Mouse (Mus musculus) heart, adult 11 months (tissue): ENCODE measurements around the gene Gm28635.
A peak's percentile ranks its signal among the peaks of the same experiment; 100 is the strongest.

Experiments used
- DNase-seq: peaks from one replicate; pipeline ENCODE4 v3.0.0; 2022

Gene Gm28635

GRCm38 (mm10) chr2:84677968-84678880 is at the start of gene Gm28635, which contains the start of gene Med19:
TSS of gene Gm28635 (minus strand) at chr2:84678041.
TSS of gene Med19 (plus strand) at chr2:84678402.
- peak; percentile 100 for DNase-seq

GRCm38 (mm10) chr2:84727172-84727858 is 49.5 kb upstream of the Gm28635 start, which contains the start of gene Clp1:
TSS of gene Clp1 (minus strand) at chr2:84727350.
- DNase-seq, result peak; percentile 99

GRCm38 (mm10) chr2:84726716-84727115 is 48.9 kb upstream of the Gm28635 start:
- peak; percentile 89 for DNase-seq

GRCm38 (mm10) chr2:84725770-84726169 is 47.9 kb upstream of the Gm28635 start:
- DNase-seq, result peak; percentile 84

GRCm38 (mm10) chr2:84723856-84724255 is 46.0 kb upstream of the Gm28635 start:
- peak; percentile 85 for DNase-seq

- DNase-seq, result peak; percentile 60
These were observed 43.3 kb upstream of the Gm28635 start for GRCm38 (mm10) chr2:84721182-84721581.

- DNase-seq, result no peak
These were observed 42.9 kb upstream of the Gm28635 start for GRCm38 (mm10) chr2:84720718-84721117.

GRCm38 (mm10) chr2:84717357-84717756 is 39.5 kb upstream of the Gm28635 start:
- peak; percentile 77 for DNase-seq

- peak; percentile 85 for DNase-seq
These were observed 38.8 kb upstream of the Gm28635 start for GRCm38 (mm10) chr2:84716423-84717355.

- DNase-seq, result peak; percentile 100
These were observed 37.9 kb upstream of the Gm28635 start for GRCm38 (mm10) chr2:84715562-84716361.

GRCm38 (mm10) chr2:84714811-84715561 is 37.1 kb upstream of the Gm28635 start, which contains the start of gene Zdhhc5:
TSS of gene Zdhhc5 (minus strand) at chr2:84715180.
- peak; percentile 100 for DNase-seq

GRCm38 (mm10) chr2:84714422-84714810 is 36.6 kb upstream of the Gm28635 start:
- no peak for DNase-seq

GRCm38 (mm10) chr2:84711898-84712297 is 34.1 kb upstream of the Gm28635 start:
- DNase-seq, result no peak

- DNase-seq, result peak; percentile 18
These were observed 29.7 kb upstream of the Gm28635 start for GRCm38 (mm10) chr2:84707523-84707922.

- no peak for DNase-seq
These were observed 27.5 kb upstream of the Gm28635 start for GRCm38 (mm10) chr2:84705295-84705694.

- peak; percentile 61 for DNase-seq
These were observed 26.5 kb upstream of the Gm28635 start for GRCm38 (mm10) chr2:84704329-84704728.

GRCm38 (mm10) chr2:84703497-84703896 is 25.7 kb upstream of the Gm28635 start:
- peak; percentile 6 for DNase-seq

- peak; percentile 45 for DNase-seq
These were observed 17.3 kb upstream of the Gm28635 start for GRCm38 (mm10) chr2:84695007-84695695.

GRCm38 (mm10) chr2:84690050-84690449 is 12.2 kb upstream of the Gm28635 start:
- peak; percentile 93 for DNase-seq
